ENCODE assay signal across 10 mouse cellular contexts in the genomic region with DNA sequence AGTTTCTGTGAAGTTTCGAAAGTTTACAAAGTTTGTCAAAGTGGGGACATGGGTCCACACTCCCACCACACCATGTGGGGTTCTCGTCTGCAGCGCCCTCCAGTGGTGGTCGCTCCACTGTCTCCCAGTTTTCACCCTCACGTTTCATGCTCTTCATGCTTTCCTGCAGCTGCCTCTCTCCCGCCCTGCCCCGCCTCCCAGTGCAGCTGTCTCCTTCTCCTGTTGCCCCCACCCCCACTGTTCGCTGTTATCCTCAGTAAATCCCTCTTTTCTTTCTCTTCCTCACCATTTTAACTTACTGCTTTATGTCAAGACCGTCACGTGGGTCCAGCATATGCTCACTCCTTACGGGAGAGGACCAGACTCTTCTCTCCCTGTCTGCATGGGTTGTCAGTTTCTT. TPM values are rescaled to one million over a fixed set of nuclear protein-coding genes. Genes with fewer than 3 reads are reported as not detected.
DNase-seq lines count a peak whose midpoint lies in the region; ATAC-seq and TF ChIP-seq lines count a peak whose summit lies in the region.
"Had no signal": no experiment of that assay in that cellular context is flagged by ENCODE, and none has a peak within 500 bp of the region (broad histone marks: within the 10 kb centered on the region; RNA-seq: fewer than 3 reads in every experiment).

No protein-coding gene starts in this region.

- no peak overlapping the region for H3K9ac ChIP-seq in liver, adult 2 months (ENCODE audit: low read depth, low read length)
- H3K9ac ChIP-seq in liver, embryonic 12.5 days = no peak overlapping the region
- H3K9ac ChIP-seq in midbrain, embryonic 14.5 days (replicated peaks; ENCODE audit: low read length) = no peak overlapping the region
- H3K9ac ChIP-seq: lung, embryonic 15.5 days had no signal

- H3K79me2 ChIP-seq in liver, adult 2 months (ENCODE audit: control insufficient read depth, insufficient read depth, low read length) = no peaks in the 10 kb centered on the region

- peaks cover 20% of the 10 kb centered on the region for H3K36me3 ChIP-seq in liver, adult 2 months (ENCODE audit: control insufficient read depth, insufficient read depth, low read length)
- peaks cover 61% of the 10 kb centered on the region for H3K36me3 ChIP-seq in liver, embryonic 12.5 days
- peaks cover 29% of the 10 kb centered on the region for H3K36me3 ChIP-seq in midbrain, embryonic 14.5 days (ENCODE audit: control insufficient read depth, insufficient read depth, low read length)

- H3K27me3 ChIP-seq in liver, adult 2 months (ENCODE audit: control insufficient read depth, insufficient read depth, low read length) = no peaks in the 10 kb centered on the region
- H3K27me3 ChIP-seq in liver, embryonic 12.5 days (replicated peaks) = no peaks in the 10 kb centered on the region
- H3K27me3 ChIP-seq in midbrain, embryonic 14.5 days (ENCODE audit: control insufficient read depth, insufficient read depth, low read length) = no peaks in the 10 kb centered on the region
- H3K27me3 ChIP-seq: lung, embryonic 15.5 days had no signal

- DNase-seq in CD4-positive, CD25-positive, alpha-beta regulatory T cell, adult 2 months (ENCODE audit: low read depth, low spot score) = peak; percentile 40
- no peak for DNase-seq in liver, adult 2 months (ENCODE audit: extremely low read depth, low read depth, low spot score)
- peak; percentile 49 for DNase-seq in embryo, embryonic 10.5 days (ENCODE audit: low spot score)
- DNase-seq in midbrain, embryonic 14.5 days = peak; percentile 49
- DNase-seq in urinary bladder, adult 2 months (ENCODE audit: low spot score) = no peak
- DNase-seq in gastrocnemius, postnatal 25 days = no peak
- DNase-seq: kidney, adult 8-10 months had no signal

- H3K27ac ChIP-seq in liver, adult 2 months (replicated peaks; ENCODE audit: insufficient read depth, low read depth, low read length) = no peak overlapping the region
- H3K27ac ChIP-seq in liver, embryonic 12.5 days = no peak overlapping the region
- H3K27ac ChIP-seq in midbrain, embryonic 14.5 days (replicated peaks; ENCODE audit: low read depth, low read length) = no peak overlapping the region
- H3K27ac ChIP-seq: lung, embryonic 15.5 days had no signal

- no peaks in the 10 kb centered on the region for H3K9me3 ChIP-seq in liver, embryonic 12.5 days (replicated peaks)
- no peaks in the 10 kb centered on the region for H3K9me3 ChIP-seq in midbrain, embryonic 14.5 days (ENCODE audit: control insufficient read depth, low read length)
- H3K9me3 ChIP-seq: lung, embryonic 15.5 days had no signal

- H3K4me3 ChIP-seq in liver, adult 2 months (ENCODE audit: insufficient read depth, low read depth, low read length) = no peak overlapping the region
- no peak overlapping the region for H3K4me3 ChIP-seq in liver, embryonic 12.5 days
- H3K4me3 ChIP-seq in midbrain, embryonic 14.5 days (replicated peaks; ENCODE audit: low read depth, low read length) = no peak overlapping the region
- H3K4me3 ChIP-seq: lung, embryonic 15.5 days had no signal

- TF ChIP-seq CTCF in liver, adult 2 months (IDR thresholded peaks at IDR 0.05; ENCODE audit: low read depth, low read length) = peak; percentile 61

- ATAC-seq in CD4-positive, CD25-positive, alpha-beta regulatory T cell, adult 4 months = no peak
- no peak for ATAC-seq in liver, embryonic 12.5 days
- peak; percentile 43; the same call in 1 of the 2 replicates for ATAC-seq in midbrain, embryonic 14.5 days (ENCODE audit: low FRiP score, low TSS enrichment)

- TF ChIP-seq POLR2A in liver, adult 2 months (IDR thresholded peaks at IDR 0.05; ENCODE audit: extremely low read depth, insufficient read depth, low read length) = no peak

- H3K4me2 ChIP-seq in liver, embryonic 12.5 days = no peak overlapping the region
- no peak overlapping the region for H3K4me2 ChIP-seq in midbrain, embryonic 14.5 days (ENCODE audit: low read length)
- H3K4me2 ChIP-seq: lung, embryonic 15.5 days had no signal

- WGBS in liver, adult 2 months = 79% methylated on average over 11 of the region's 11 CpGs
- 51% methylated on average over 11 of the region's 11 CpGs for WGBS in liver, embryonic 12.5 days (ENCODE audit: insufficient replicate concordance)
- whole genome bisulfite sequencing in midbrain, embryonic 14.5 days = 17% methylated on average over 11 of the region's 11 CpGs

- H3K4me1 ChIP-seq in liver, adult 2 months (ENCODE audit: control insufficient read depth, insufficient read depth, low read length) = peaks cover 11% of the 10 kb centered on the region
- no peaks in the 10 kb centered on the region for H3K4me1 ChIP-seq in liver, embryonic 12.5 days
- no peaks in the 10 kb centered on the region for H3K4me1 ChIP-seq in midbrain, embryonic 14.5 days (ENCODE audit: control insufficient read depth, insufficient read depth, low read length)
- H3K4me1 ChIP-seq: lung, embryonic 15.5 days had no signal

RNA-seq across cellular contexts. Expression of a gene that starts 18.0 kb away (rescaled TPM):
- 10 to 100 TPM; 59.7 to 62.8 TPM for polyA plus RNA-seq in CD4-positive, CD25-positive, alpha-beta regulatory T cell, adult 4 months (2017; shearing (Covaris generic))
- total RNA-seq in liver, adult 2 months (2014; rRNA removed) = 27.0 and 29.7 TPM in 2 replicates
- 8.3 and 10.7 TPM in 2 replicates for polyA plus RNA-seq in liver, adult 2 months (2012; rRNA removed)
- polyA plus RNA-seq in liver, embryonic 12.5 days (2016; fragmentation: Nextera tagmentation; extraction: Ambion mirVana) = 108 and 109 TPM in 2 replicates
- 100 and 128 TPM in 2 replicates for polyA plus RNA-seq in midbrain, embryonic 14.5 days (2014; fragmentation: Nextera tagmentation; extraction: Ambion mirVana)
- 30.9 and 37.9 TPM in 2 replicates for polyA plus RNA-seq in urinary bladder, adult 2 months (2012; rRNA removed)
- total RNA-seq in gastrocnemius, postnatal 25 days (2021) = 10 to 100 TPM; 47.1 to 49.5 TPM

Comparison
In these comparisons a context has a peak if more than half of its experiments do, and no peak if none do; other contexts are left out.
1. DNase-seq: peak in CD4-positive, CD25-positive, alpha-beta regulatory T cell, adult 2 months (single experiment), embryo, embryonic 10.5 days (single experiment) and midbrain, embryonic 14.5 days (single experiment); none in liver, adult 2 months (single experiment), urinary bladder, adult 2 months (single experiment) and gastrocnemius, postnatal 25 days (single experiment).